Mouse (Mus musculus): ENCODE measurements at regions not wholly inside any gene's neighbourhood (a gene's known extent, or its start where the extent isn't known, plus 50 kb on each side); places are given as distances from the start of the nearest gene placed in this dataset.

- H3K36me3 ChIP-seq (ENCODE audit: insufficient read depth) = no peaks in the 10 kb centered on the region
- DNase-seq = no peak
- 87% methylated on average over 3 of the region's 3 CpGs for WGBS
- H3K9ac ChIP-seq = no peak overlapping the region
- H3K9me3 ChIP-seq (ENCODE audit: low read length) = no peaks in the 10 kb centered on the region
- no peaks in the 10 kb centered on the region for H3K27me3 ChIP-seq (ENCODE audit: insufficient read depth, low read length)
- H3K27ac ChIP-seq (ENCODE audit: low read depth, low read length) = no peak overlapping the region
- no peak for TF ChIP-seq CTCF (IDR thresholded peaks at IDR 0.05; ENCODE audit: low read depth)
- no peaks in the 10 kb centered on the region for H3K4me1 ChIP-seq (ENCODE audit: insufficient read depth)
- H3K4me2 ChIP-seq (ENCODE audit: low read depth) = no peak overlapping the region
- ATAC-seq = no peak
- H3K4me3 ChIP-seq (ENCODE audit: low read depth, low read length) = no peak overlapping the region
Observed at GRCm38 (mm10) chr13:28455878-28456277, 198.6 kb downstream of the Gm11361 start.

GRCm38 (mm10) chr13:28455016-28455415 is 197.7 kb downstream of the Gm11361 start:
- Histone ChIP-seq H3K4me2 (ENCODE audit: low read depth) (no peak overlapping the region), H3K4me3 (ENCODE audit: low read depth, low read length) (no peak overlapping the region), H3K9ac (no peak overlapping the region), H3K9me3 (ENCODE audit: low read length) (no peaks in the 10 kb centered on the region), H3K27ac (ENCODE audit: low read depth, low read length) (no peak overlapping the region), H3K4me1 (ENCODE audit: insufficient read depth) (no peaks in the 10 kb centered on the region), H3K27me3 (ENCODE audit: insufficient read depth, low read length) (no peaks in the 10 kb centered on the region), H3K36me3 (ENCODE audit: insufficient read depth) (no peaks in the 10 kb centered on the region)
- 66% methylated on average over 10 of the region's 10 CpGs for WGBS
- no peak for TF ChIP-seq CTCF (IDR thresholded peaks at IDR 0.05; ENCODE audit: low read depth)
- ATAC-seq = no peak
- no peak for DNase-seq

DNA sequence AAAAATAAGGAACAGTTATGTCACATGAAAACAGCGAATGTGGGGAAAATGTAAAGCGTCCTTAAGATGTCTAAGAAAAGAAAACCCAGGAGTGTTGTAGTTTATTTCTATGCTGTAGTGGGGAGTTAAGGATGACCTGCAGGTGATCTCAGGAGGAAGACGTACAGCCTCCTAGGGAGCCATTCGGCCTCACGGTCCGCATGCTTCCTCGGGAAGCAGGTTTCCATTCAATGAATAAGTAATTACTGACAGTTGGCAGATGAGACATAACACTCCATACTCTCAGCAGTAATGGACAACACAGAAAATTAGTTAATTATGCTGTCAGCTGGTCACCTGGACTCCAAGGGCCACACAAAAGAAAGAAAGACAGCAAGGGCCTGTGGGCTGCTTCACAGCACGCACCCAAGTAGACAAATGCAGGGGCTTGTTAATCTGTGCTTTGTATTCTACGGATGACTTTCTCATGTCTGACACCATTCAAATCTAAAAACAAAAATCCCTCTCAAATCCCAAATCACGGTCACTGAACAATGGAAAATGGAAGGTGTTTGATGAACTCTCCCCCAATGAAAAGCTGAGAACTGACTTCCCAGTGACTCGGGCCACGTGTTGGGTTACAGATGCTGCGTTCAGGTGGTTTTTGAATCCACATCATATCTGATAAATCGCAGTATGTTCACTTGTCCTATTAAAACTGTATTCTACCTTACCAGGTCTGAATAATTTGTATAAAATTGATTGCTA is 193.5 kb downstream of the Gm11361 start:
- ATAC-seq = no peak; the same call in 1 of the 2 replicates
- Histone ChIP-seq H3K27me3 (ENCODE audit: insufficient read depth, low read length) (no peaks in the 10 kb centered on the region), H3K36me3 (ENCODE audit: insufficient read depth) (no peaks in the 10 kb centered on the region), H3K4me2 (ENCODE audit: low read depth) (no peak overlapping the region), H3K4me1 (ENCODE audit: insufficient read depth) (no peaks in the 10 kb centered on the region), H3K4me3 (ENCODE audit: low read depth, low read length) (no peak overlapping the region), H3K9ac (no peak overlapping the region), H3K27ac (ENCODE audit: low read depth, low read length) (no peak overlapping the region), H3K9me3 (ENCODE audit: low read length) (no peaks in the 10 kb centered on the region)
- no peak for DNase-seq
- TF ChIP-seq CTCF (IDR thresholded peaks at IDR 0.05; ENCODE audit: low read depth) = no peak
- WGBS = 34% methylated on average over 14 of the region's 14 CpGs

DNA sequence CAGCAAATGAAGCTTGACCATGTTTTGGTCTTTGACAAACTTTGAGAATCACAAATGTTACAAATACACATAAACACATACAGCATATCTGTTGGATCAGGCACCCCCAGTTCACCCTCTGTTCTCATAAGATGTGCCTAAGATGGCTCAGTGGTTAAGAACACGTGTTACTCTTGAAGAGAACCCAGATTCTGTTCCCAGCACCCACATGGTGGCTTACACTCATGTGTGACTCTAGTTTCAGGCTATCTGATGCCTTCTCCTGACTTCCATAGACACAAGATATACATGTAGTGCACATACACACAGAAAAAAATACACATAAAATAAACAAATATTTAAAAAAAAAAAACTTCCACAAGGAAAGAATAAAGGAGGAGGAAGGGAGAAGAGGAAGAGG is 191.7 kb downstream of the Gm11361 start:
- H3K9ac ChIP-seq = no peak overlapping the region
- H3K36me3 ChIP-seq (ENCODE audit: insufficient read depth) = no peaks in the 10 kb centered on the region
- TF ChIP-seq CTCF (IDR thresholded peaks at IDR 0.05; ENCODE audit: low read depth) = no peak
- H3K27ac ChIP-seq (ENCODE audit: low read depth, low read length) = no peak overlapping the region
- no peak for DNase-seq
- no peaks in the 10 kb centered on the region for H3K27me3 ChIP-seq (ENCODE audit: insufficient read depth, low read length)
- no peak overlapping the region for H3K4me3 ChIP-seq (ENCODE audit: low read depth, low read length)
- no peak for ATAC-seq
- H3K9me3 ChIP-seq (ENCODE audit: low read length) = no peaks in the 10 kb centered on the region
- 84% methylated on average over 1 of the region's 1 CpGs for WGBS
- no peak overlapping the region for H3K4me2 ChIP-seq (ENCODE audit: low read depth)
- no peaks in the 10 kb centered on the region for H3K4me1 ChIP-seq (ENCODE audit: insufficient read depth)

DNA sequence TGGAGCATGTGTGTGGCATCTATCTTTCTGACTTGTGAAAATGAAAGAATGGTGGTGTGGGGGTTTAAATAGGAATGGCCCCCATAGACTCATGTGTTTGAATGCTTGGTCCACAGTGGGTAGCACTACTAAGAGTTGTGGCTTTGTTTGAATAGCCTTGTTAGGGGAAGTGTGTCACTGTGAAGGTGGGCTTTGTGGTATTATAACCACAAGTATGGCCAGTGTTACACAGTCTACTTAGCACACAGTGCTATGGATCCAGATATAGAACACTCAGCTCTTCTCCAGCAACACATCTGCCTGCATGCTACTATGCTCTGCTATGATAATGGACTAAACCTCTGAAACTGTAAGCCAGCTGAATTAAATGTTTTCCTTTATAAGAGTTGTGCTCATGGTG is 184.9 kb downstream of the Gm11361 start:
- no peak for TF ChIP-seq CTCF (IDR thresholded peaks at IDR 0.05; ENCODE audit: low read depth)
- Histone ChIP-seq H3K9me3 (ENCODE audit: low read length) (no peaks in the 10 kb centered on the region), H3K4me1 (ENCODE audit: insufficient read depth) (no peaks in the 10 kb centered on the region), H3K9ac (no peak overlapping the region), H3K27ac (ENCODE audit: low read depth, low read length) (no peak overlapping the region), H3K4me3 (ENCODE audit: low read depth, low read length) (no peak overlapping the region), H3K27me3 (ENCODE audit: insufficient read depth, low read length) (no peaks in the 10 kb centered on the region), H3K36me3 (ENCODE audit: insufficient read depth) (no peaks in the 10 kb centered on the region), H3K4me2 (ENCODE audit: low read depth) (no peak overlapping the region)
- DNase-seq (no peak), ATAC-seq (no peak)

- H3K27ac ChIP-seq (ENCODE audit: low read depth, low read length) = no peak overlapping the region
- H3K27me3 ChIP-seq (ENCODE audit: insufficient read depth, low read length) = no peaks in the 10 kb centered on the region
- no peak overlapping the region for H3K9ac ChIP-seq
- H3K9me3 ChIP-seq (ENCODE audit: low read length) = no peaks in the 10 kb centered on the region
- DNase-seq (no peak), ATAC-seq (no peak)
- no peak overlapping the region for H3K4me2 ChIP-seq (ENCODE audit: low read depth)
- no peaks in the 10 kb centered on the region for H3K36me3 ChIP-seq (ENCODE audit: insufficient read depth)
- H3K4me1 ChIP-seq (ENCODE audit: insufficient read depth) = no peaks in the 10 kb centered on the region
- no peak for TF ChIP-seq CTCF (IDR thresholded peaks at IDR 0.05; ENCODE audit: low read depth)
- no peak overlapping the region for H3K4me3 ChIP-seq (ENCODE audit: low read depth, low read length)
- WGBS = 48% methylated on average over 2 of the region's 2 CpGs
Observed at GRCm38 (mm10) chr13:28433445-28433844, 176.1 kb downstream of the Gm11361 start.

DNA sequence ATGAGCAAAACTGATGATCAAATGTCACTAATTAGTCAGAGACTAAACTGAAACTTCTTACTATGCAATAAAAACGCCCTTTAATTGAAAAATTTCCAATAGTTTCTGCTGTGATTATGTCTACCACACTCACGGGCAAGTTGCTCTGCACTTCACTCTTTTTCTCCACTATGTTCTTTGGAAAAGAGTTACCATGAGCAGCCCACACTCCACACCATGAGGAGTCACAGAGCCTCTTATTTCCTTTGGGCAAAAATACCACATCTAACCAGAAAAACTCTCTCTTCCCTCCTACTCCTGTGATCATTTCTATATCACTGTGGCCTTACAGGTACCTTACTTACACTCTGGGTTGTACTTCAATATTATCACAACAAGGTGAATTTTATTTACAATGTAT is 174.7 kb downstream of the Gm11361 start:
- WGBS = 74% methylated on average over 2 of the region's 2 CpGs
- ATAC-seq (no peak), DNase-seq (no peak)
- no peak for TF ChIP-seq CTCF (IDR thresholded peaks at IDR 0.05; ENCODE audit: low read depth)
- H3K4me2 ChIP-seq (ENCODE audit: low read depth) = no peak overlapping the region
- H3K9me3 ChIP-seq (ENCODE audit: low read length) = no peaks in the 10 kb centered on the region
- no peak overlapping the region for H3K27ac ChIP-seq (ENCODE audit: low read depth, low read length)
- H3K9ac ChIP-seq = no peak overlapping the region
- H3K27me3 ChIP-seq (ENCODE audit: insufficient read depth, low read length) = no peaks in the 10 kb centered on the region
- H3K4me1 ChIP-seq (ENCODE audit: insufficient read depth) = no peaks in the 10 kb centered on the region
- no peaks in the 10 kb centered on the region for H3K36me3 ChIP-seq (ENCODE audit: insufficient read depth)
- no peak overlapping the region for H3K4me3 ChIP-seq (ENCODE audit: low read depth, low read length)
